8 mouse cellular contexts compared by ENCODE assay signal in genomic region chr2:92006983-92007921, GRCm38 (mm10). TPM values are rescaled to one million over a fixed set of nuclear protein-coding genes. Genes with fewer than 3 reads are reported as not detected.
DNase-seq lines count a peak whose midpoint lies in the region; ATAC-seq and TF ChIP-seq lines count a peak whose summit lies in the region.

No protein-coding gene starts in this region.

- peak; percentile 74 for TF ChIP-seq CTCF in C2C12 (IDR thresholded peaks at IDR 0.05; ENCODE audit: control insufficient read depth, insufficient read depth, insufficient read length)
- TF ChIP-seq CTCF in heart, adult 2 months (IDR thresholded peaks at IDR 0.05): peak; percentile 73
- peak; percentile 68 for TF ChIP-seq CTCF in kidney, postnatal 0 days (IDR thresholded peaks at IDR 0.05; ENCODE audit: low read depth)
- TF ChIP-seq CTCF in lung, postnatal 0 days (IDR thresholded peaks at IDR 0.05): peak; percentile 76

- H3K9me3 ChIP-seq in kidney, postnatal 0 days (replicated peaks; ENCODE audit: low read length): no peaks in the 10 kb centered on the region
- no peaks in the 10 kb centered on the region for H3K9me3 ChIP-seq in lung, postnatal 0 days (ENCODE audit: low read length)

- H3K79me2 ChIP-seq in C2C12 (ENCODE audit: control insufficient read depth, insufficient read depth): peaks cover 58% of the 10 kb centered on the region
- no peaks in the 10 kb centered on the region for H3K79me2 ChIP-seq in heart, adult 2 months (replicated peaks; ENCODE audit: control insufficient read depth, insufficient read depth, low read length)

- H3K79me3 ChIP-seq in C2C12 (ENCODE audit: low read depth): peaks cover 25% of the 10 kb centered on the region

- peak; percentile 95 for DNase-seq in NIH3T3 (ENCODE audit: low read depth)
- peak; percentile 62 for DNase-seq in embryo, embryonic 9.5 days (ENCODE audit: extremely low spot score)
- DNase-seq in heart, adult 2 months: peak; percentile 77 to 80
- peak; percentile 79 for DNase-seq in kidney, postnatal 0 days (ENCODE audit: low spot score)
- peak; percentile 88 for DNase-seq in lung, postnatal 0 days (ENCODE audit: low spot score)
- DNase-seq in retina, postnatal 7 days (ENCODE audit: low read depth, low spot score): peak; percentile 68
- DNase-seq in thymus, postnatal 0 days (ENCODE audit: low spot score): no peak

- no peak for TF ChIP-seq EP300 in heart, adult 2 months (IDR thresholded peaks at IDR 0.05; ENCODE audit: insufficient read depth, low read depth, low read length)
- peak; percentile 38; the same call in 1 of the 2 replicates for TF ChIP-seq EP300 in lung, postnatal 0 days (IDR thresholded peaks at IDR 0.05)

- TF ChIP-seq POLR2A in heart, adult 2 months (IDR thresholded peaks at IDR 0.05; ENCODE audit: insufficient read depth, low read depth, low read length): no peak

- peak overlapping the region; percentile 92 for H3K27ac ChIP-seq in heart, adult 2 months
- peak overlapping the region; percentile 89 for H3K27ac ChIP-seq in kidney, postnatal 0 days
- H3K27ac ChIP-seq in lung, postnatal 0 days (ENCODE audit: low read length): peak overlapping the region; percentile 93

- no peaks in the 10 kb centered on the region for H3K27me3 ChIP-seq in C2C12 (ENCODE audit: control insufficient read depth, insufficient read depth, insufficient read length)
- H3K27me3 ChIP-seq in heart, adult 2 months (ENCODE audit: control insufficient read depth, insufficient read depth, low read length): no peaks in the 10 kb centered on the region
- H3K27me3 ChIP-seq in kidney, postnatal 0 days (ENCODE audit: insufficient read depth, low read length): no peaks in the 10 kb centered on the region
- no peaks in the 10 kb centered on the region for H3K27me3 ChIP-seq in lung, postnatal 0 days (replicated peaks; ENCODE audit: insufficient read depth, low read length)

- H3K36me3 ChIP-seq in C2C12 (ENCODE audit: control insufficient read depth, insufficient read depth): peaks cover 5% of the 10 kb centered on the region
- no peaks in the 10 kb centered on the region for H3K36me3 ChIP-seq in heart, adult 2 months (ENCODE audit: control insufficient read depth, insufficient read depth, low read length)
- H3K36me3 ChIP-seq in kidney, postnatal 0 days (ENCODE audit: insufficient read depth, low read length): no peaks in the 10 kb centered on the region
- H3K36me3 ChIP-seq in lung, postnatal 0 days (ENCODE audit: insufficient read depth, low read length): no peaks in the 10 kb centered on the region

- peak overlapping the region; percentile 92 for H3K4me2 ChIP-seq in kidney, postnatal 0 days (ENCODE audit: low read length)
- H3K4me2 ChIP-seq in lung, postnatal 0 days (replicated peaks; ENCODE audit: low read depth, low read length): peak overlapping the region; percentile 81

- WGBS in heart, adult 2 months: 2% methylated on average over 28 of the region's 28 CpGs
- WGBS in kidney, postnatal 0 days: 2% methylated on average over 28 of the region's 28 CpGs
- 3% methylated on average over 28 of the region's 28 CpGs for WGBS in lung, postnatal 0 days

- peak overlapping the region; percentile 21 for H3K4me3 ChIP-seq in C2C12 (ENCODE audit: insufficient read depth, poor library complexity, severe bottlenecking)
- H3K4me3 ChIP-seq in heart, adult 2 months: peak overlapping the region; percentile 80
- H3K4me3 ChIP-seq in kidney, postnatal 0 days (replicated peaks; ENCODE audit: low read depth, low read length): peak overlapping the region; percentile 50
- H3K4me3 ChIP-seq in lung, postnatal 0 days (ENCODE audit: low read depth, low read length): peak overlapping the region; percentile 46

- ATAC-seq in kidney, postnatal 0 days (replicated peaks; ENCODE audit: low FRiP score, low read depth): no peak; the same call in 1 of the 2 replicates
- ATAC-seq in lung, postnatal 0 days: peak; percentile 25

- peaks cover 10% of the 10 kb centered on the region for H3K4me1 ChIP-seq in heart, adult 2 months (ENCODE audit: control insufficient read depth, insufficient read depth, low read length)
- peaks cover 21% of the 10 kb centered on the region for H3K4me1 ChIP-seq in kidney, postnatal 0 days (replicated peaks; ENCODE audit: insufficient read depth, low read length)
- H3K4me1 ChIP-seq in lung, postnatal 0 days (ENCODE audit: insufficient read depth, low read depth, low read length): peaks cover 14% of the 10 kb centered on the region

- H3ac ChIP-seq in C2C12 (ENCODE audit: control insufficient read depth, insufficient read length, low read depth): peak overlapping the region; percentile 59

- intact Hi-C loops in heart, adult 2 months (cut with DNase I): loop anchor here (1.0 to 5.0 kb wide), 2 partner anchors 51 to 175 kb away; no protein-coding TSS in a partner anchor

- peak overlapping the region; percentile 17; the same call in 1 of the 2 replicates for H3K9ac ChIP-seq in heart, adult 2 months (ENCODE audit: low read depth, low read length)
- peak overlapping the region; percentile 66; the same call in 1 of the 2 replicates for H3K9ac ChIP-seq in kidney, postnatal 0 days (ENCODE audit: low read depth, low read length)
- H3K9ac ChIP-seq in lung, postnatal 0 days (replicated peaks; ENCODE audit: low read depth): peak overlapping the region; percentile 34; the same call in 1 of the 2 replicates

TF ChIP-seq in C2C12, 6 proteins besides CTCF, POLR2A, EP300 and RAD21:
- TF ChIP-seq MYOD1 (IDR thresholded peaks at IDR 0.05; ENCODE audit: control insufficient read depth, insufficient read length, low read depth) (peak; percentile 93), USF1 (IDR thresholded peaks at IDR 0.05; ENCODE audit: low read depth) (no peak), FOSL1 (IDR thresholded peaks at IDR 0.05; ENCODE audit: insufficient read depth, low read length, poor library complexity, severe bottlenecking) (peak; percentile 50), MYOG (IDR thresholded peaks at IDR 0.05; ENCODE audit: control insufficient read depth, extremely low read depth, insufficient read length) (no peak), CEBPB (IDR thresholded peaks at IDR 0.05; ENCODE audit: low read depth) (no peak)
TF ChIP-seq in C2C12: peak in this region for 2.

RNA-seq across cellular contexts. Expression of gene Creb3l1, which starts 17.1 kb away (rescaled TPM):
- 87.1 TPM for polyA plus RNA-seq in C2C12 (2012; fragmentation: generic; extraction: Trizol)
- 1 to 10 TPM; 3.8 to 5.8 TPM for total RNA-seq in heart, adult 2 months (2021)
- polyA plus RNA-seq in heart, adult 2 months (2012; rRNA removed): 3.3 and 4.5 TPM in 2 replicates
- polyA plus RNA-seq in kidney, postnatal 0 days (2015; fragmentation: Nextera tagmentation; extraction: Ambion mirVana): 8.7 and 9.3 TPM in 2 replicates
- 7.0 and 8.1 TPM in 2 replicates for polyA plus RNA-seq in lung, postnatal 0 days (2015; fragmentation: Nextera tagmentation; extraction: Ambion mirVana)
- 1.5 TPM in 2 replicates for polyA plus RNA-seq in thymus, postnatal 0 days (2015; fragmentation: Nextera tagmentation; extraction: Ambion mirVana)

RNA-seq across cellular contexts. Expression of gene Dgkz, which starts 31.6 kb away (rescaled TPM):
- polyA plus RNA-seq in C2C12 (2012; fragmentation: generic; extraction: Trizol): 47.1 TPM
- total RNA-seq in heart, adult 2 months (2021): 10 to 100 TPM; 35.5 to 37.5 TPM
- polyA plus RNA-seq in heart, adult 2 months (2012; rRNA removed): 102 and 118 TPM in 2 replicates
- polyA plus RNA-seq in kidney, postnatal 0 days (2015; fragmentation: Nextera tagmentation; extraction: Ambion mirVana): 32.1 and 32.4 TPM in 2 replicates
- 50.7 and 54.0 TPM in 2 replicates for polyA plus RNA-seq in lung, postnatal 0 days (2015; fragmentation: Nextera tagmentation; extraction: Ambion mirVana)
- 70.9 and 81.0 TPM in 2 replicates for polyA plus RNA-seq in thymus, postnatal 0 days (2015; fragmentation: Nextera tagmentation; extraction: Ambion mirVana)

Comparison
In these comparisons a context has a peak if more than half of its experiments do, and no peak if none do; other contexts are left out.
1. H3K4me3 ChIP-seq: peak in every context shown above with its lines; median percentile 80 in heart, adult 2 months; 50 in kidney, postnatal 0 days; 46 in lung, postnatal 0 days; 21 in C2C12.